Comparison of ENCODE assay signal across 15 mouse cellular contexts in the genomic region with DNA sequence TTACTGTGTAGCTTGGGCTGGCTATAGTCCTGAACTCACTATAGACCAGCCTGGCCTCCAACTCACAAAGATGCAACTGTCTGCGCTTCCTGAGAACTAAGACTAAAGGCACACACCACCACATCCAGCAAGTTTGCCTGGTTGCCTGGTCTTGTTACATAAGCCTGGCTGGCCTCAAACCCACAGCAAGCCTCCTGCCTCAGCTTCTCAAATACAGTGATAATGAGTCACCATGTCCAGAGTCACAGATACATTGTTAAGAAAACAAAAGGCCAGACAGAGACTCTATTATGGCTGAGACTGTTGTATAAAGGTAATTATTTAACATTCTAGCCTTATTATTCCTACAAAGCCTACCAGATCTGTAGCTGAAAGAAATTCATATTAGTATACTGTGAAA.
"Had no signal": no experiment of that assay in that cellular context is flagged by ENCODE, and none has a peak within 500 bp of the region (broad histone marks: within the 10 kb centered on the region; RNA-seq: fewer than 3 reads in every experiment).

No protein-coding gene starts in this region.

- H3K4me1 ChIP-seq: lung, embryonic 15.5 days; midbrain, embryonic 12.5 days; midbrain, embryonic 15.5 days; neural tube, embryonic 12.5 days had no signal

- H3K9me3 ChIP-seq: lung, embryonic 15.5 days; megakaryocyte, embryonic 14.5 days; midbrain, embryonic 12.5 days; midbrain, embryonic 15.5 days; neural tube, embryonic 12.5 days had no signal

- H3K4me3 ChIP-seq: lung, embryonic 15.5 days; megakaryocyte, embryonic 14.5 days; midbrain, embryonic 12.5 days; midbrain, embryonic 15.5 days; neural tube, embryonic 12.5 days had no signal

- H3K4me2 ChIP-seq: lung, embryonic 15.5 days; midbrain, embryonic 12.5 days; midbrain, embryonic 15.5 days; neural tube, embryonic 12.5 days had no signal

- H3K27ac ChIP-seq: liver, embryonic 14.5 days; lung, embryonic 15.5 days; macrophage; midbrain, embryonic 12.5 days; midbrain, embryonic 15.5 days; neural tube, embryonic 12.5 days had no signal

- ATAC-seq: lung, postnatal 0 days; midbrain, embryonic 15.5 days had no signal

- H3K27me3 ChIP-seq: lung, embryonic 15.5 days; megakaryocyte, embryonic 14.5 days; midbrain, embryonic 12.5 days; midbrain, embryonic 15.5 days; neural tube, embryonic 12.5 days had no signal

- DNase-seq: lung, adult 2 months; lung, postnatal 14 days; lung, postnatal 36 days; right cerebral cortex, postnatal 14 days; thymus, adult 2 months; thymus, postnatal 25 days; thymus, postnatal 4 days had no signal

- H3K9ac ChIP-seq: liver, embryonic 14.5 days; lung, embryonic 15.5 days; midbrain, embryonic 12.5 days; midbrain, embryonic 15.5 days; neural tube, embryonic 12.5 days had no signal
